Mouse (Mus musculus) myocyte (in vitro differentiated cells): Measurements from ENCODE around the gene Ccdc33. TPM values are rescaled to one million over a fixed set of nuclear protein-coding genes. Genes with fewer than 3 reads are reported as not detected.

Experiments used
- H3K27me3 ChIP-seq: one replicate; pipeline ENCODE4 v1.6.1; 2011; ENCODE audit not compliant: control insufficient read depth, insufficient read depth, insufficient read length
- H3K36me3 ChIP-seq: one replicate; pipeline ENCODE4 v1.6.1; 2011; ENCODE audit not compliant: control insufficient read depth, insufficient read depth
- H3K4me2 ChIP-seq: one replicate; pipeline ENCODE4 v1.6.1; 2011; ENCODE audit warnings: low read depth, control low read depth
- H3K4me3 ChIP-seq: one replicate; pipeline ENCODE4 v1.5.1; 2011; ENCODE audit warnings: mild to moderate bottlenecking, control low read depth, moderate library complexity
- H3K79me2 ChIP-seq: one replicate; pipeline ENCODE4 v1.6.1; 2011; ENCODE audit not compliant: control insufficient read depth, insufficient read depth
- H3ac ChIP-seq: one replicate; pipeline ENCODE4 v1.6.1; 2011; ENCODE audit not compliant: control insufficient read depth, insufficient read length
- CEBPB ChIP-seq: IDR thresholded peaks from 2 replicates; pipeline ENCODE4 v1.6.1; 2011; ENCODE audit warnings: mild to moderate bottlenecking, moderate library complexity; ENCODE audit not compliant: poor library complexity, insufficient read depth, severe bottlenecking
- E2F4 ChIP-seq: IDR thresholded peaks from one replicate; pipeline ENCODE4 v1.6.1; 2011; ENCODE audit warnings: mild to moderate bottlenecking, control low read depth, moderate library complexity; ENCODE audit not compliant: insufficient read depth
- MAX ChIP-seq: IDR thresholded peaks from one replicate; pipeline ENCODE4 v1.6.1; 2011; ENCODE audit warnings: low read depth, mild to moderate bottlenecking, control low read depth
- MYOD1 ChIP-seq, 3 experiments: IDR thresholded peaks; one replicate each; pipeline ENCODE4 v1.6.1; 2011; ENCODE audit warnings: control low read depth in 2 of 3, low read depth in 2 of 3, mild to moderate bottlenecking in 2 of 3, moderate library complexity in 1 of 3; ENCODE audit not compliant: insufficient read length in 2 of 3, control insufficient read depth in 1 of 3
- MYOG ChIP-seq, 3 experiments: IDR thresholded peaks; one replicate each; pipeline ENCODE4 v1.6.1; 2011; ENCODE audit warnings: control low read depth in 2 of 3, low read depth in 2 of 3, mild to moderate bottlenecking in 2 of 3; ENCODE audit not compliant: insufficient read length in 2 of 3, control insufficient read depth in 1 of 3, insufficient read depth in 1 of 3
- POLR2A ChIP-seq: IDR thresholded peaks from one replicate; pipeline ENCODE4 v1.6.1; 2011; ENCODE audit warnings: low read depth, mild to moderate bottlenecking, control low read depth, moderate library complexity; ENCODE audit not compliant: insufficient read length
- POLR2AphosphoS2 ChIP-seq: IDR thresholded peaks from one replicate; pipeline ENCODE4 v1.6.1; 2011; ENCODE audit warnings: low read depth, control low read depth; ENCODE audit not compliant: insufficient read length
- REST ChIP-seq: IDR thresholded peaks from one replicate; pipeline ENCODE4 v1.6.1; 2011; ENCODE audit warnings: mild to moderate bottlenecking, control low read depth, moderate library complexity; ENCODE audit not compliant: insufficient read depth, insufficient read length
- SRF ChIP-seq: IDR thresholded peaks from one replicate; pipeline ENCODE4 v1.6.1; 2011; ENCODE audit warnings: low read depth; ENCODE audit not compliant: control insufficient read depth, insufficient read length
- TCF12 ChIP-seq: IDR thresholded peaks from one replicate; pipeline ENCODE4 v1.6.1; 2011; ENCODE audit warnings: mild to moderate bottlenecking, control low read depth; ENCODE audit not compliant: poor library complexity, insufficient read depth, severe bottlenecking
- TCF3 ChIP-seq: IDR thresholded peaks from one replicate; pipeline ENCODE4 v1.6.1; 2011; ENCODE audit warnings: low read depth, control low read depth; ENCODE audit not compliant: insufficient read length
- USF1 ChIP-seq: IDR thresholded peaks from one replicate; pipeline ENCODE4 v1.6.1; 2011; ENCODE audit warnings: low read depth, mild to moderate bottlenecking, control low read depth, moderate library complexity
- polyA plus RNA-seq: library from polyadenylated mRNA; unstranded; fragments of >200 nt; fragmentation: generic; extraction: Trizol; gene quantifications from one replicate; pipeline ENCODE4 v1.2.1, GENCODE M21; 2012; ENCODE audit warnings: missing spikeins

Gene Ccdc33
- polyA plus RNA-seq, 1 experiment = not detected

- no peak for TF ChIP-seq MYOD1 (IDR thresholded peaks at IDR 0.05; ENCODE audit: control insufficient read depth in 1 of 3, insufficient read length in 2 of 3, low read depth in 2 of 3)
- TF ChIP-seq E2F4 = no peak
- TF ChIP-seq REST = no peak
- TF ChIP-seq MYOG (IDR thresholded peaks at IDR 0.05; ENCODE audit: control insufficient read depth in 1 of 3, insufficient read depth in 1 of 3, insufficient read length in 2 of 3, low read depth in 2 of 3) = no peak
- TF ChIP-seq TCF3 = no peak
- no peak for TF ChIP-seq USF1
- no peak for TF ChIP-seq CEBPB
- no peak for TF ChIP-seq TCF12
- TF ChIP-seq MAX = no peak
- TF ChIP-seq SRF = no peak
- TF ChIP-seq POLR2AphosphoS2 = no peak
- peaks cover 5% of the 10 kb centered on the region for H3K27me3 ChIP-seq
- no peaks in the 10 kb centered on the region for H3K79me2 ChIP-seq
- H3K4me3 ChIP-seq = no peak overlapping the region
- H3K4me2 ChIP-seq = no peak overlapping the region
- no peak overlapping the region for H3ac ChIP-seq
- H3K36me3 ChIP-seq = no peaks in the 10 kb centered on the region
Measured at GRCm38 (mm10) chr9:58015856-58016255, 102.8 kb downstream of the Ccdc33 start.

GRCm38 (mm10) chr9:58014393-58015160, 104.0 kb downstream of the Ccdc33 start:
- Histone ChIP-seq H3K4me3 (no peak overlapping the region), H3K27me3 (peaks cover 5% of the 10 kb centered on the region), H3K4me2 (no peak overlapping the region), H3ac (no peak overlapping the region), H3K36me3 (no peaks in the 10 kb centered on the region), H3K79me2 (no peaks in the 10 kb centered on the region)
- no peak for TF ChIP-seq REST
- TF ChIP-seq MYOD1 (IDR thresholded peaks at IDR 0.05; ENCODE audit: control insufficient read depth in 1 of 3, insufficient read length in 2 of 3, low read depth in 2 of 3) = no peak
- TF ChIP-seq TCF12 = no peak
- no peak for TF ChIP-seq MAX
- no peak for TF ChIP-seq SRF
- no peak for TF ChIP-seq POLR2A
- no peak for TF ChIP-seq E2F4
- TF ChIP-seq MYOG (IDR thresholded peaks at IDR 0.05; ENCODE audit: control insufficient read depth in 1 of 3, insufficient read depth in 1 of 3, insufficient read length in 2 of 3, low read depth in 2 of 3) = no peak
- no peak for TF ChIP-seq POLR2AphosphoS2
- no peak for TF ChIP-seq CEBPB
- TF ChIP-seq USF1 = no peak
- TF ChIP-seq TCF3 = no peak

- TF ChIP-seq MYOD1 (IDR thresholded peaks at IDR 0.05; ENCODE audit: control insufficient read depth in 1 of 3, insufficient read length in 2 of 3, low read depth in 2 of 3) (peak in 1 of 3 experiments; percentile 2), E2F4 (no peak), MYOG (IDR thresholded peaks at IDR 0.05; ENCODE audit: control insufficient read depth in 1 of 3, insufficient read depth in 1 of 3, insufficient read length in 2 of 3, low read depth in 2 of 3) (peak in 1 of 3 experiments; percentile 5), REST (no peak)
Measured at GRCm38 (mm10) chr9:58012935-58013334, 105.7 kb downstream of the Ccdc33 start.

GRCm38 (mm10) chr9:58012486-58012885, 106.1 kb downstream of the Ccdc33 start:
- peak overlapping the region; percentile 53 for H3K4me2 ChIP-seq
- H3K79me2 ChIP-seq = no peaks in the 10 kb centered on the region
- H3ac ChIP-seq = no peak overlapping the region
- no peaks in the 10 kb centered on the region for H3K27me3 ChIP-seq
- no peak overlapping the region for H3K4me3 ChIP-seq
- TF ChIP-seq TCF12 = no peak
- no peak for TF ChIP-seq USF1
- TF ChIP-seq E2F4 = no peak
- TF ChIP-seq POLR2AphosphoS2 = no peak
- no peak for TF ChIP-seq MYOD1 (IDR thresholded peaks at IDR 0.05; ENCODE audit: control insufficient read depth in 1 of 3, insufficient read length in 2 of 3, low read depth in 2 of 3)
- no peak for TF ChIP-seq CEBPB
- TF ChIP-seq TCF3 = no peak
- no peak for TF ChIP-seq REST
- no peak for TF ChIP-seq MYOG (IDR thresholded peaks at IDR 0.05; ENCODE audit: control insufficient read depth in 1 of 3, insufficient read depth in 1 of 3, insufficient read length in 2 of 3, low read depth in 2 of 3)
- no peak for TF ChIP-seq POLR2A
- TF ChIP-seq SRF = no peak
- TF ChIP-seq MAX = no peak
- no peaks in the 10 kb centered on the region for H3K36me3 ChIP-seq

More at GRCm38 (mm10) chr9:58012935-58013334, 105.7 kb downstream of the Ccdc33 start:
- Histone ChIP-seq H3K27me3 (no peaks in the 10 kb centered on the region), H3ac (no peak overlapping the region), H3K36me3 (no peaks in the 10 kb centered on the region), H3K4me2 (peak overlapping the region; percentile 53), H3K4me3 (no peak overlapping the region), H3K79me2 (no peaks in the 10 kb centered on the region)
